Mouse (Mus musculus) E14TG2a.4 (cell line): ENCODE measurements at regions not wholly inside any gene's neighbourhood (a gene's known extent, or its start where the extent isn't known, plus 50 kb on each side); places are given as distances from the start of the nearest gene placed in this dataset.

Experiments
- CTCF ChIP-seq: conservative IDR thresholded peaks from 2 replicates; pipeline ENCODE4 v1.5.1; 2014; ENCODE audit warnings: low read length
- NANOG ChIP-seq: IDR thresholded peaks from 2 replicates; pipeline ENCODE4 v1.6.1; 2014; ENCODE audit warnings: borderline replicate concordance, low read length, mixed read lengths
- POU5F1 ChIP-seq: IDR thresholded peaks from 2 replicates; pipeline ENCODE4 v1.6.1; 2014; ENCODE audit warnings: low read length, borderline replicate concordance

DNA sequence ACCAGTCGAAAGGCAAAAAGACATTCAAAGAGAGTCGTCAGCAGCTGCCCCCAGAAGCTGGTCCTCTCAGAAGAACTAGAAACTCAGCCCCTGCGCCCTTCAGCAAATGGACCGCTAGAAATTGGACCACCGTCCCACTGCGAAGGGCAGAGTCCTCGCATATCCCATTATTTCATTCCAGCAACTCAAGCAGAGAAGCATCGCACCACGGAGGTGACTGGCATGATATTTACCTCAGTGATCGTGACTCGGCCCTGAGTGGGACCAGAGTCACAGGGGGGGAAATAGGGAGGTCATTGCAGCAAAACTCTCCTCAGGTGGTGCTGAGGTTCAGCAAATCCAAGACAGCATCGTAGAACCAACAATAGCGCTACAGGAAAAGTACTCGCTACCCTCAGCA is 105.7 kb upstream of the Nt5e start:
- TF ChIP-seq CTCF (no peak), NANOG (no peak), POU5F1 (no peak)
